Mouse (Mus musculus) forebrain, postnatal 0 days (tissue): ENCODE data around the gene Wdr41. TPM values are rescaled to one million over a fixed set of nuclear protein-coding genes. Genes with fewer than 3 reads are reported as not detected.

Source experiments
- ATAC-seq: fragments of 200-750 bp; cut with Nextera tagmentation; 2 replicates; pipeline ENCODE4 v1.8.0; 2017; ENCODE audit warnings: mild to moderate bottlenecking, moderate library complexity
- DNase-seq: peaks from one replicate; pipeline ENCODE4 v3.0.0-alpha.2; 2015
- H3K27ac ChIP-seq: fragments of 300-500 bp; sonication (generic); 2 replicates; pipeline ENCODE4 v1.5.1; 2014; ENCODE audit warnings: low read depth, mild to moderate bottlenecking, antibody characterized with exemption, low read length, moderate library complexity, mixed read lengths
- H3K27me3 ChIP-seq: fragments of 300-500 bp; sonication (generic); 2 replicates; pipeline ENCODE4 v1.6.1; 2014; ENCODE audit warnings: mild to moderate bottlenecking, low read length, mixed read lengths; ENCODE audit not compliant: insufficient read depth
- H3K36me3 ChIP-seq: fragments of 300-500 bp; sonication (generic); 2 replicates; pipeline ENCODE4 v1.6.1; 2014; ENCODE audit warnings: mild to moderate bottlenecking, moderate library complexity; ENCODE audit not compliant: insufficient read depth
- H3K4me1 ChIP-seq: fragments of 300-500 bp; sonication (generic); 2 replicates; pipeline ENCODE4 v1.6.1; 2014; ENCODE audit warnings: antibody characterized with exemption; ENCODE audit not compliant: insufficient read depth
- H3K4me2 ChIP-seq: fragments of 300-500 bp; sonication (generic); 2 replicates; pipeline ENCODE4 v1.6.1; 2014; ENCODE audit warnings: low read depth, mild to moderate bottlenecking, moderate library complexity
- H3K4me3 ChIP-seq: fragments of 300-500 bp; sonication (generic); 2 replicates; pipeline ENCODE4 v1.5.1; 2014; ENCODE audit warnings: low read depth, low read length, mixed read lengths
- H3K9ac ChIP-seq: fragments of 300-500 bp; sonication (generic); 2 replicates; pipeline ENCODE4 v1.6.1; 2014; ENCODE audit warnings: mild to moderate bottlenecking
- H3K9me3 ChIP-seq: fragments of 300-500 bp; sonication (generic); 2 replicates; pipeline ENCODE4 v1.6.1; 2016; ENCODE audit warnings: low read length
- CTCF ChIP-seq: sonication (generic); IDR thresholded peaks from 2 replicates; pipeline ENCODE4 v1.5.1; 2016; ENCODE audit warnings: antibody characterized with exemption, control low read depth, low read depth
- WGBS: fragments of 180-500 bp; shearing (Covaris S2); extraction: QIAGEN DNeasy Blood & Tissue Kit; methylation state at CpG from one replicate; pipeline ENCODE4 v1.1.7; 2014; 5-methylcytosine and 5-hydroxymethylcytosine counted together
- polyA plus RNA-seq: library from polyadenylated mRNA; unstranded; fragments of >200 nt; fragmentation: Nextera tagmentation; extraction: Ambion mirVana; gene quantifications from 2 replicates; pipeline ENCODE4 v1.2.1, GENCODE M21; 2015
- total RNA-seq: library from RNA; depleted of rRNA; stranded (reverse); fragments of >200 nt; gene quantifications from 2 replicates; pipeline ENCODE4 v1.2.3, GENCODE M21; 2014

The Wdr41 gene
- total and polyA plus RNA-seq, 2 experiments from 2014 or later, result 26.1 to 29.0 TPM

- Histone ChIP-seq H3K9ac (no peak overlapping the region), H3K9me3 (no peaks in the 10 kb centered on the region), H3K36me3 (no peaks in the 10 kb centered on the region), H3K4me1 (no peaks in the 10 kb centered on the region), H3K4me2 (no peak overlapping the region), H3K27me3 (no peaks in the 10 kb centered on the region), H3K27ac (no peak overlapping the region), H3K4me3 (no peak overlapping the region)
- WGBS, result 29% methylated on average over 9 of the region's 9 CpGs
- no peak for TF ChIP-seq CTCF
- ATAC-seq (no peak; the same call in 1 of the 2 replicates), DNase-seq (peak; percentile 6)
Measured at GRCm38 (mm10) chr13:94969992-94970553, 6.1 kb upstream of the Wdr41 start.

GRCm38 (mm10) chr13:94975828-94976218 is 321 bp upstream of the Wdr41 start:
- peaks cover 4% of the 10 kb centered on the region; the same call in 1 of the 2 replicates for H3K4me1 ChIP-seq
- WGBS, result 17% methylated on average over 9 of the region's 9 CpGs
- H3K4me3 ChIP-seq, result peak overlapping the region; percentile 73
- H3K4me2 ChIP-seq, result peak overlapping the region; percentile 44
- H3K27ac ChIP-seq, result peak overlapping the region; percentile 96
- no peak for TF ChIP-seq CTCF
- no peak overlapping the region for H3K9ac ChIP-seq
- H3K36me3 ChIP-seq, result no peaks in the 10 kb centered on the region
- DNase-seq (no peak), ATAC-seq (no peak; the same call in 1 of the 2 replicates)
- no peaks in the 10 kb centered on the region for H3K27me3 ChIP-seq
- H3K9me3 ChIP-seq, result no peaks in the 10 kb centered on the region

GRCm38 (mm10) chr13:94979081-94979480 is 2.9 kb downstream of the Wdr41 start:
- no peak for TF ChIP-seq CTCF
- H3K27me3 ChIP-seq, result no peaks in the 10 kb centered on the region
- WGBS, result 35% methylated on average over 7 of the region's 7 CpGs
- H3K36me3 ChIP-seq, result peaks cover 11% of the 10 kb centered on the region; the same call in 1 of the 2 replicates
- no peak overlapping the region for H3K27ac ChIP-seq
- no peak for DNase-seq
- no peak overlapping the region for H3K4me2 ChIP-seq
- no peak overlapping the region for H3K4me3 ChIP-seq
- ATAC-seq, result no peak
- no peaks in the 10 kb centered on the region for H3K9me3 ChIP-seq
- no peak overlapping the region for H3K9ac ChIP-seq
- peaks cover 4% of the 10 kb centered on the region; the same call in 1 of the 2 replicates for H3K4me1 ChIP-seq

- ATAC-seq, result no peak
Measured at GRCm38 (mm10) chr13:94990516-94990915, 14.4 kb downstream of the Wdr41 start.

GRCm38 (mm10) chr13:95007281-95007680 is 31.1 kb downstream of the Wdr41 start:
- no peaks in the 10 kb centered on the region for H3K4me1 ChIP-seq
- H3K27ac ChIP-seq, result no peak overlapping the region
- no peak for DNase-seq
- H3K4me2 ChIP-seq, result no peak overlapping the region
- H3K9me3 ChIP-seq, result no peaks in the 10 kb centered on the region
- no peak overlapping the region for H3K4me3 ChIP-seq
- WGBS, result 78% methylated on average over 8 of the region's 8 CpGs
- peaks cover 15% of the 10 kb centered on the region for H3K36me3 ChIP-seq
- H3K9ac ChIP-seq, result no peak overlapping the region
- H3K27me3 ChIP-seq, result no peaks in the 10 kb centered on the region
- TF ChIP-seq CTCF, result no peak
- no peak for ATAC-seq

More at GRCm38 (mm10) chr13:94990516-94990915, 14.4 kb downstream of the Wdr41 start:
- 76% methylated on average over 5 of the region's 5 CpGs for WGBS
- Histone ChIP-seq H3K27me3 (no peaks in the 10 kb centered on the region), H3K4me3 (no peak overlapping the region), H3K4me2 (no peak overlapping the region), H3K27ac (no peak overlapping the region), H3K36me3 (no peaks in the 10 kb centered on the region), H3K9me3 (no peaks in the 10 kb centered on the region), H3K4me1 (no peaks in the 10 kb centered on the region), H3K9ac (no peak overlapping the region)
- no peak for TF ChIP-seq CTCF
- DNase-seq, result no peak

- H3K4me1 ChIP-seq, result no peaks in the 10 kb centered on the region
- no peaks in the 10 kb centered on the region for H3K9me3 ChIP-seq
- peaks cover 15% of the 10 kb centered on the region for H3K36me3 ChIP-seq
- no peak for DNase-seq
- no peaks in the 10 kb centered on the region for H3K27me3 ChIP-seq
- TF ChIP-seq CTCF, result no peak
- no peak overlapping the region for H3K9ac ChIP-seq
- H3K4me3 ChIP-seq, result no peak overlapping the region
- WGBS, result 86% methylated on average over 7 of the region's 7 CpGs
- H3K4me2 ChIP-seq, result no peak overlapping the region
- ATAC-seq, result no peak
- H3K27ac ChIP-seq, result no peak overlapping the region
Measured at GRCm38 (mm10) chr13:95009261-95009660, 33.1 kb downstream of the Wdr41 start.

- ATAC-seq, result no peak
- Histone ChIP-seq H3K9me3 (no peaks in the 10 kb centered on the region), H3K9ac (no peak overlapping the region), H3K4me1 (no peaks in the 10 kb centered on the region), H3K27ac (no peak overlapping the region), H3K27me3 (no peaks in the 10 kb centered on the region), H3K4me2 (no peak overlapping the region), H3K36me3 (peaks cover 15% of the 10 kb centered on the region), H3K4me3 (no peak overlapping the region)
- no peak for TF ChIP-seq CTCF
- 85% methylated on average over 7 of the region's 7 CpGs for WGBS
- no peak for DNase-seq
Measured at GRCm38 (mm10) chr13:95011546-95012257, 35.6 kb downstream of the Wdr41 start.
